Mouse (Mus musculus) midbrain, postnatal 0 days (tissue): ENCODE data around the gene Stat5b. TPM values are rescaled to one million over a fixed set of nuclear protein-coding genes. Genes with fewer than 3 reads are reported as not detected.

Experiments
- ATAC-seq: fragments of 200-750 bp; cut with Nextera tagmentation; 2 replicates; pipeline ENCODE4 v1.8.0; 2017; ENCODE audit warnings: moderate number of reproducible peaks, mild to moderate bottlenecking, moderate TSS enrichment, moderate library complexity; ENCODE audit not compliant: low FRiP score
- DNase-seq: peaks from one replicate; pipeline ENCODE4 v3.0.0-alpha.2; 2015; ENCODE audit warnings: low spot score
- H3K27ac ChIP-seq: fragments of 300-500 bp; sonication (generic); 2 replicates; pipeline ENCODE4 v1.5.1; 2014; ENCODE audit warnings: low read depth, mild to moderate bottlenecking, low read length, mixed read lengths
- H3K27me3 ChIP-seq: fragments of 300-500 bp; sonication (generic); 2 replicates; pipeline ENCODE4 v1.6.1; 2014; ENCODE audit warnings: low read length, control low read depth, mixed read lengths; ENCODE audit not compliant: insufficient read depth
- H3K36me3 ChIP-seq: fragments of 300-500 bp; sonication (generic); 2 replicates; pipeline ENCODE4 v1.6.1; 2014; ENCODE audit warnings: low read length, control low read depth, mixed read lengths; ENCODE audit not compliant: insufficient read depth
- H3K4me1 ChIP-seq: fragments of 300-500 bp; sonication (generic); 2 replicates; pipeline ENCODE4 v1.6.1; 2014; ENCODE audit warnings: mild to moderate bottlenecking, control low read depth, antibody characterized with exemption, low read length, mixed read lengths; ENCODE audit not compliant: insufficient read depth
- H3K4me2 ChIP-seq: fragments of 300-500 bp; sonication (generic); 2 replicates; pipeline ENCODE4 v1.6.1; 2014; ENCODE audit warnings: low read depth, mild to moderate bottlenecking, low read length, mixed read lengths; ENCODE audit not compliant: poor library complexity, severe bottlenecking
- H3K4me3 ChIP-seq: fragments of 300-500 bp; sonication (generic); 2 replicates; pipeline ENCODE4 v1.5.1; 2014; ENCODE audit warnings: low read depth, mild to moderate bottlenecking, low read length, moderate library complexity
- H3K9ac ChIP-seq: fragments of 300-500 bp; sonication (generic); replicated peaks from 2 replicates; pipeline ENCODE4 v1.6.1; 2014; ENCODE audit warnings: mild to moderate bottlenecking, low read length, moderate library complexity, mixed read lengths; ENCODE audit not compliant: poor library complexity, severe bottlenecking
- H3K9me3 ChIP-seq: fragments of 300-500 bp; sonication (generic); 2 replicates; pipeline ENCODE4 v1.6.1; 2016; ENCODE audit warnings: low read length, control low read depth
- CTCF ChIP-seq: IDR thresholded peaks from 2 replicates; pipeline ENCODE4 v1.5.1; 2016; ENCODE audit warnings: antibody characterized with exemption, mild to moderate bottlenecking
- WGBS: fragments of 180-500 bp; shearing (Covaris S2); extraction: QIAGEN DNeasy Blood & Tissue Kit; methylation state at CpG from one replicate; pipeline ENCODE4 v1.1.7; 2014; 5-methylcytosine and 5-hydroxymethylcytosine counted together
- polyA plus RNA-seq: library from polyadenylated mRNA; unstranded; fragments of >200 nt; fragmentation: Nextera tagmentation; extraction: Ambion mirVana; gene quantifications from 2 replicates; pipeline ENCODE4 v1.2.1, GENCODE M21; 2015
- total RNA-seq: library from RNA; depleted of rRNA; stranded (reverse); fragments of >200 nt; gene quantifications from 2 replicates; pipeline ENCODE4 v1.2.3, GENCODE M21; 2014

The Stat5b gene
- total and polyA plus RNA-seq, 2 experiments from 2014 or later, result 15.7 to 22.5 TPM

- no peaks in the 10 kb centered on the region for H3K9me3 ChIP-seq
- H3K4me1 ChIP-seq, result no peaks in the 10 kb centered on the region
- H3K4me3 ChIP-seq, result no peak overlapping the region
- H3K9ac ChIP-seq, result no peak overlapping the region
- TF ChIP-seq CTCF, result no peak
- ATAC-seq (no peak), DNase-seq (no peak)
- H3K27ac ChIP-seq, result no peak overlapping the region
- H3K4me2 ChIP-seq, result no peak overlapping the region
- H3K27me3 ChIP-seq, result no peaks in the 10 kb centered on the region
- H3K36me3 ChIP-seq, result peaks cover 32% of the 10 kb centered on the region
- WGBS, result 80% methylated on average over 4 of the region's 4 CpGs
These were observed 36.7 kb upstream of the Stat5b start for GRCm38 (mm10) chr11:100887236-100887635.

DNA sequence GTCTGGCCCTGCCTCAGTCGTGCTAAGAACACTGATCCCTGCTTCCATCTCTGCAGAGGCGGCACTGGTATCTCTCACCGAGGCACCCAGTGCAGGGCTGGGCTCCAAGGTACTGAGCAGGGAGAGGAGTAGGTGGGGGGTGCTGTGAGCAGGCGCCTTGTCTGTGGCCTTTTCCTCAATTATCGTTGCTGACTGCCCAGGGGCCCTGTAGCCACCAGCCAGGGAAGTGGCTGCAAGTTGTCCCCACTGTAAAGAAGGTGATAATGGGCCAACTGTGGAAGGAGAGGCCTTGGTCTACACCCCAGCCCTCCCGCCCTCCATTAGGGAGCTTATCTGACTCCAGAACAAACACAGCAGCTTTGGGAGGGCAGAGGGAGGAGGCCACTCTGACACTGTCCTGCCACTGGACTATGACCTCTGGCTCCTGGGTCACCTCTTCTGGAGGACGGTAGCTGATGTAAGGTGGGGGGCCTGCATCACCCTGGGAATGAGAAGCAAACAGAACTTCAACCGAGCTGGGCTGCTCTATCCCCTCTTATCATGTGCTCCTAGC lies 35.7 kb upstream of the Stat5b start:
- Histone ChIP-seq H3K27ac (no peak overlapping the region), H3K9me3 (no peaks in the 10 kb centered on the region), H3K4me3 (no peak overlapping the region), H3K4me2 (no peak overlapping the region), H3K27me3 (no peaks in the 10 kb centered on the region), H3K4me1 (no peaks in the 10 kb centered on the region), H3K36me3 (peaks cover 25% of the 10 kb centered on the region), H3K9ac (no peak overlapping the region)
- DNase-seq (no peak), ATAC-seq (no peak)
- no peak for TF ChIP-seq CTCF
- WGBS, result 74% methylated on average over 8 of the region's 8 CpGs

DNA sequence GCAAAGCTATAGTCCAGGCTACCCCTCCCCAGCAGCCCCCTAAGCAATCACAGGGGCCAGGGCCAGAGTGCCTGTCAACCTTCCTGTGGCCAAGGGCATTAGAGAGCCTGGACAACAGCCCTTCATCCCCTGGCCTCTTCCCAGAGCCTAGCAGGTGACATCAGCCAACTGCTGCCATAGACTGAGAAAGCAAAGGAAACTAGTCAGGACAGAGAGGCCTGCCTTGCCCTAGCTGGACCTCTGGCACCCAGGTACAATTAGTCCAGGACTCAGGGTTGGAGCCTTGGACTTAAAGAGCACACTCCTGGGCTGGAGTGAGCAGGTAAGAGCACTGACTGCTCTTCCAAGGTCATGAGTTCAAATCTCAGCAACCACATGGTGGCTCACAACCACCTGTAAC lies 34.9 kb upstream of the Stat5b start:
- Histone ChIP-seq H3K4me2 (no peak overlapping the region), H3K27me3 (no peaks in the 10 kb centered on the region), H3K9me3 (no peaks in the 10 kb centered on the region), H3K27ac (no peak overlapping the region), H3K36me3 (peaks cover 25% of the 10 kb centered on the region), H3K4me1 (no peaks in the 10 kb centered on the region), H3K4me3 (no peak overlapping the region), H3K9ac (no peak overlapping the region)
- ATAC-seq (no peak), DNase-seq (no peak)
- no peak for TF ChIP-seq CTCF

- DNase-seq (no peak), ATAC-seq (no peak)
- Histone ChIP-seq H3K27ac (no peak overlapping the region), H3K4me3 (no peak overlapping the region), H3K4me1 (no peaks in the 10 kb centered on the region), H3K27me3 (no peaks in the 10 kb centered on the region), H3K4me2 (no peak overlapping the region), H3K36me3 (peaks cover 15% of the 10 kb centered on the region), H3K9ac (no peak overlapping the region), H3K9me3 (no peaks in the 10 kb centered on the region)
- TF ChIP-seq CTCF, result no peak
- WGBS, result 89% methylated on average over 10 of the region's 10 CpGs
These were observed 33.1 kb upstream of the Stat5b start for GRCm38 (mm10) chr11:100883640-100884039.

DNA sequence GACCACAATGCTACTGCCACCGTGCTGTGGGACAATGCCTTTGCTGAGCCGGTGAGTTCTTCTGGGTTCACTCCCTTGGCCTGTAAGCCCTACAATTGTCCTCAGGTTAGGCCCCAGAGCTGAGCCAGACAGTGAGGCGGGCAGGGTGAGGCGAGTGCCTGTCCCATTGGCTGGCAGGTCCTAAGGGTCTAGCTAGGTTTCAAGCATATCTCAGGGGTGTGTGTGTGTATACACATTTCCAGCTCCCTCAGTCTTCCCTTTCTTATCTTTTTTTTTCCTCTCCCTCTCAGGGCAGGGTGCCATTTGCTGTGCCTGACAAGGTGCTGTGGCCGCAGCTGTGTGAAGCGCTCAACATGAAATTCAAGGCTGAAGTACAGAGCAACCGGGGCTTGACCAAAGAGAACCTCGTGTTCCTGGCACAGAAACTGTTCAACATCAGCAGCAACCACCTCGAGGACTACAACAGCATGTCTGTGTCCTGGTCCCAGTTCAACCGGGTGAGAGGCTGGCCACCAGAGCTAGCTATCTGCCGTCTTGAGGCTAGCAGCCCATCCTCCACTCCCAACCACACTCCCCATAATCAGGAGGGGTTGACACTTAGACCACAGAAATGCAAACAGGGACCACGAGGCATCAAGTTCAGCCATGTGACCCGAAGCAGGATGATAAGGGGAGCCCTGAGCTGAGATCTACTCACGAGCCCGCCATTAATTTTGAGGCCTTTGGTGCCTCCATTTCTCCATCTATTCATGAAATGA lies 29.0 kb upstream of the Stat5b start:
- 87% methylated on average over 15 of the region's 15 CpGs for WGBS
- no peaks in the 10 kb centered on the region for H3K4me1 ChIP-seq
- TF ChIP-seq CTCF, result no peak
- no peak overlapping the region for H3K9ac ChIP-seq
- H3K4me2 ChIP-seq, result no peak overlapping the region
- no peak overlapping the region for H3K27ac ChIP-seq
- ATAC-seq, result no peak
- no peaks in the 10 kb centered on the region for H3K27me3 ChIP-seq
- no peaks in the 10 kb centered on the region for H3K9me3 ChIP-seq
- 0 out of 2 replicates have a peak, but pooled peaks cover 4% of the 10 kb centered on the region for H3K36me3 ChIP-seq
- no peak for DNase-seq
- H3K4me3 ChIP-seq, result no peak overlapping the region

DNA sequence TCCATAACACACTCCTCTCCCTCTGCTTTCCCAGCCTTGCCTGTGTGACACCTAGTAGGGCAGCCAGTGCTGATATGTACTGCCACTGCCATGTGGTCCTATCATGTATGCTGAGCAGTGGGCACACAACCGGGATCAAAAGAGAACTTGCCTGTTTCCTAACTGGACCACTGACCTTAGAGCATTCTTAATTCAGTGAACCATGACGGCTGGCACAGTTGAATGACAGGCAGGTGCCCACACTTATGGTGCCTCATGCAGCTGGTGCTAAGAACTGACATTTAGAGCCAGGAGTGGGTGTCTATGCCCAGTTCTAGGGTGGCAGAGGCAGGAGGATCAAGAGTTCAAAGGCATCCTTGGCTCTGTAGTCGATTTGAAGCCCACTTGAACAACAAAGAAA lies 25.2 kb upstream of the Stat5b start:
- no peak overlapping the region for H3K9ac ChIP-seq
- WGBS, result 74% methylated on average over 3 of the region's 3 CpGs
- TF ChIP-seq CTCF, result no peak

More for the DNA sequence above, 25.2 kb upstream of the Stat5b start:
- Histone ChIP-seq H3K4me3 (no peak overlapping the region), H3K4me1 (no peaks in the 10 kb centered on the region), H3K27ac (no peak overlapping the region), H3K36me3 (no peaks in the 10 kb centered on the region), H3K27me3 (no peaks in the 10 kb centered on the region), H3K9me3 (no peaks in the 10 kb centered on the region), H3K4me2 (no peak overlapping the region)
- DNase-seq, result no peak
- ATAC-seq, result no peak
